Mouse (Mus musculus): ENCODE data around the gene Ints13.

The Ints13 gene

GRCm38 (mm10) chr6:146540386-146540785 lies 37.2 kb downstream of the Ints13 start:
- no peak for DNase-seq (ENCODE audit: low spot score in 2 of 2)

GRCm38 (mm10) chr6:146538661-146539060 lies 39.0 kb downstream of the Ints13 start:
- DNase-seq (ENCODE audit: low spot score in 2 of 2): no peak

GRCm38 (mm10) chr6:146538071-146538470 lies 39.6 kb downstream of the Ints13 start:
- DNase-seq (ENCODE audit: low spot score in 2 of 2): no peak

GRCm38 (mm10) chr6:146537111-146537510 lies 40.5 kb downstream of the Ints13 start:
- no peak for DNase-seq (ENCODE audit: low spot score in 2 of 2)

GRCm38 (mm10) chr6:146535501-146535900 lies 42.1 kb downstream of the Ints13 start:
- DNase-seq (ENCODE audit: low spot score in 2 of 2): no peak

GRCm38 (mm10) chr6:146533146-146533545 lies 44.5 kb downstream of the Ints13 start:
- no peak for DNase-seq (ENCODE audit: low spot score in 2 of 2)

GRCm38 (mm10) chr6:146530769-146531168 lies 46.9 kb downstream of the Ints13 start:
- no peak for DNase-seq (ENCODE audit: low spot score in 2 of 2)

DNA sequence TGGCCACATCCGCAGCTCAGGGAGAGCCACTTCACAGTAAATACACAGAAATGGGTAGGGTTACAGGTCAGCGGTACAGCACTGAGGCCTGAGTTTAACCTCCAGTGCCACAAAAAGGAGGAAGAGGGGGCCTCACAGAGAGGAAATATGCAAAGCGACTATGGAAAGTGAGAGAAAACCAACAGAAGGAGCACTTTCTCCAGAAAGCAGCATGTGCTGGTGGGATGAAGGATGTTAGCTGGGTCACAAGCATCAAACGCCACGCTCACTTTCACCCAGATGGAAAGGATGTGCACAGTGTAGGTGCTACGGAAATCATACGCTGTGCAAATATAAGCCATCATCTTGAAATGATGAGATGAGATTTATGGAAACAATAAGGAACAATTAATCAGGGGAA lies 47.3 kb downstream of the Ints13 start:
- no peak for DNase-seq (ENCODE audit: low spot score in 2 of 2)

DNA sequence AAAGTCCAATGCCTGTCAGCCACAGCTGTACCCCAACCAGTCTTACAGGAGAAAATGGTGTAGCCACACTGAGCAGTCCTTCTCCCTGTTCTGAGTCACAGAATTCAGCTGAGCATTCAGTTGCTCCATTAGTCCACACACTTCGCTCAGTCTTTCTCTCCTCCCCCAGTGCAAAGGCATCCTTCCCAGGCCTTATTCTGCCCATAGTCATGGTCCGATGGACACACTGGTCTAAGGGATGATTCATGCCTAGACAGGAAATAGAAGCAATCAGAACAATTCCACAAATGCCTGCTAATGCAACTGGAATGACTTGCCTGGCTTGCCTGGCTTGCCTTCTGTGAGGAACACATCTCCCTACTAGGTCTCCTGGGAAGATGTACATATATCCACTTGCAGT lies 50.1 kb downstream of the Ints13 start:
- no peak for DNase-seq (ENCODE audit: low spot score in 2 of 2)

DNA sequence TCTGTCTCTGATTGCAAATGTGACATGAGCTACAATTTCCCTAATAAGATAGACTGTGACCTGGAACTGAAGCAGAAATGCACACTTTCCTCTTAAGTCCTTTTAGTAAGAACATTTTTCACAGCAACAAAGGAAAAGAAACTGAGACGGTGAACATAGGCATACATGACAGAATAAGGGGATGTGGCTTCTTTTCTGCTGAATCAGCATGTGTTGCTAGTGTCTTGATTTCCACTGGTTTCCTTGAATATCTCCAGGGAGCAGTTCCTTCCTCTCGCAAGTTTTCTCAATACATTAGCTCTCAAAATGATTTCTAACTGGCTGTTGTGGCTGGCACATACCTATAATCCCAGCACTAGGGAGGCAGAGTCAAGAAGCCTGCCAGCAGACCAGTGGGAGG lies 52.1 kb downstream of the Ints13 start:
- DNase-seq (ENCODE audit: low spot score in 2 of 2): no peak

DNA sequence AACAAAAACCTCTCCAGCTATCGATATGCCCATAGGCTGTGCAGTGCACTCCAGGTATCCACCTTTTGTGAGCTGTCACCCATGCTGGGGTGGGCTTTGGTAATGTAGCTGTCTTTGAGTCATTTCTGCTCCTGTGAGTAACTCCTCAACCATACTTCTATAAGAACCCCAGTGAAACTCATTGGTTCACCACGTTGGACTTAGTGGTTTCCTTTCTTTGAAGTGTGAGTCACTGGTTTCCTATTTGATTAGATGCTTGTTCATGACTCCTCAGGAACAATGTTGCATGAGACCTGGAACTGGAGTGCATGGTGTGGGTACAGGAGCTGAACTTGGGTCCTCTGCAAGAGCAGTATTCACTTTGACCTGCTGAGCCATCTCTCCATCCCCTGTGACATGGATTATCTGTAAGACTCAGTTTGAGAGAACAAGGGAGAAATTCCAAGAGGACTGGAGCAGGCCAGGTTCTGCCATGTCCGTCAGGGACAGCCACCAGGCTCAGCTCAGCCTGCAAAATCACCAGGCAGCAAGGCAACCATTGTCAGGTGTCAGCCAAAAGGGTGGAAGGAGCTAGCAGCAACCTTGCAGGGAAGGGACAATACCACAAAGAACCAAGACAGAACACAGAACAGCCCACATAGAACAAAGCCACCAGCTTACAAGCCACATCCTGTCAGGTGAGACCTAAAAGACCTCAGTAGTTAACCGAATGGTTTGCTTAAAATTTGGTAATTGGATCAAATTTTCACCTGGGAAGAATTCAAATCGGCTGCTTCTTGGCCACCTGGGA lies 56.0 kb downstream of the Ints13 start:
- peak; percentile 33 to 39 for DNase-seq (ENCODE audit: low spot score in 2 of 2)

- no peak for DNase-seq (ENCODE audit: low spot score in 2 of 2)
Measured at GRCm38 (mm10) chr6:146519019-146519418, 58.6 kb downstream of the Ints13 start.

DNA sequence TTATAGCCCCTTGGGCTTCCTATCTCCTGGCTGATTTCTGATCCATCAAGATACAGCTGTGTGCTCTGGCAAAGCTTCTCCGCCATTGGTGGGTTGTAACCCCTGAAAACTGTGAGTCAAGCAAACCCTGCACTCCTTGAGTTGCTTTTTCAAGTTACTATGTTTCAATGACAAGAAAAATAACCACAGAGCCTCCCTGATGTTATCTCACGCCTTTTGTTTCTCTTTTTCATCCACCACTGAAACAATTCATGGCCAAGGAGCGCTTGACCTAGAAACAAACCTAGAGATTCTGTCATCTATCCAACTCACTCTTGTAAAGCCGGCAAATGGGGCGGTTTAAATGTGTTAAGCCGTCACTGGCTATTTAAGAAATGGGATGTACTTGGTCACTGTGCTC lies 61.7 kb downstream of the Ints13 start:
- DNase-seq (ENCODE audit: low spot score in 2 of 2): no peak

DNA sequence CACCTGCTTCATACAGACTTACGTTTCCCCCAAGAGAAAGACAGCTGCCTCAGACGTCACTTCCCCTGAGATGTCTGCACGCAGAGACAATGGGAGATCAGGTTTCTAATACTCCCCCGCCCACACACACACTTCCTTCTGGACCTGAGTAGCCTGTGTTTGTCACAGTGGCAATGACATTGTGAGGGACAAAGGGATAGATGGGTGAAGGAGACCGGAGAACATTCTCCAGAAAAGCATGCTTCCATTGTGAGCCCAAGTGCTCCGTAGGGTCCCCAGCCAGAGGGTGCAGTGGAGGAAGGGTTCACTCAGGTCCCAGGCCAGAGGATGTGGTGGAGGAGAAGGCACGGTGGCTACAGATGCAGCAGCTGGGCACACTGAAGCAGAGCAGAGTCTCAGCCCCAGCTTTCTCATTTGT lies 63.1 kb downstream of the Ints13 start:
- DNase-seq (ENCODE audit: low spot score in 2 of 2): peak; percentile 69 to 70

DNA sequence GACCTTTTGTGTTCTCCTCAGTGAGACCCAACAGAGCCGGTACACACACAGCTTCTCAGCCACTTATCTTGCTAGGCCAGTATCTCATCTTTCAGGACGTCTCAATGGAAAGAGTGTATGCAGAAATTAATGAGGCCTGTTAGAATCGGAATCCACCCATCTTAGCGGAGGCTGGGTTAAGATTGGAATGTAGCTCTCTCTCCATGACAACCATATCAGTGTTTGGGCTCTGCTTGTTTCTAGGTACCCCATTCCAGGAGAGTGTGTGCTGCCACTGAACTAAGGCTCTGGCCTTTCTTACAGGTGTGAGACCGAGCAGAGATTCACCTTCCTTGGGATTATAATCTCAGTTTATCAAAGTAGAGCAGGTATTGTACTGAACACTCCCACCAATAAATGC lies 63.7 kb downstream of the Ints13 start:
- DNase-seq (ENCODE audit: low spot score in 2 of 2): no peak

- DNase-seq (ENCODE audit: low spot score in 2 of 2): no peak
Measured at GRCm38 (mm10) chr6:146513384-146513783, 64.3 kb downstream of the Ints13 start.

DNA sequence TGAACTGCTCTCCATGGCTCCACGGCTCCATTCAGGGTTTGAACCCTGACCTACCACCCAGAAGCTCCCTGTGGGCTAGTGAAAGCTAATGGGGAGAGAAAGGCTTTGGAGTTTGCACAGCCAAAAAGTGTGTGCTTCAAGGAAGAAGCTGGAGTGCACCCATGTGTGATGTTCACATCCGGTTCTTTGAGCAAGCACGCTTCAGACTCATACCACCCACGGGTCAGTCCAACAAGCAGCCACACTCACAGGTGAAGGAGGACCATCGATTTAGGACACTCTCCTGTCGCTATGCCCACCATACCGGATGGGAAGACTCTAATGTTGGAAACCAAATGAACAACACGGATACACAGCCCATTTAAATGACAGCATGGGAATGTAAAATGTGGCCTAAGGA lies 66.1 kb downstream of the Ints13 start:
- DNase-seq (ENCODE audit: low spot score in 2 of 2): peak; percentile 46 to 50

GRCm38 (mm10) chr6:146509891-146510290 lies 67.7 kb downstream of the Ints13 start:
- no peak for DNase-seq (ENCODE audit: low spot score in 2 of 2)

- DNase-seq (ENCODE audit: low spot score in 2 of 2): no peak
Measured at GRCm38 (mm10) chr6:146504459-146504858, 73.2 kb downstream of the Ints13 start.

DNA sequence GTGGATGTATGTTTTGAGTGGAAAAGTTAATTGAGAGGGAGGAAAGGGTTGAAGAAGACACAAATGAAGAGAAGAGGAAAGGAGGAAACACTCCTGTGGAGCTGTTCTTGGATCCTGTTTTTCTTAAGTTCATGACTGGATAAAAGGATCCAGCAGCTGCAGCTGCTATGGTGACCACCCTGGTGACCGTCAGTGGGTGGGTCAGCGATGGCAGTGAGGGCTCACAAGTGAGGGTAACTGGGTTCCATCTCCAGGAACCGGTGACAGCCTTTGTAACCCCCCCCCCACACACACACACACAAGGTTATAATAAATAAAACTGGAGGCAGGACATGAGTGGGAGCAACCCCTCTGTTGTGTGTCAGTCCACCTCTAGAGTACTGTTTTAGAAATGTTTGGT lies 74.8 kb downstream of the Ints13 start:
- DNase-seq (ENCODE audit: low spot score in 2 of 2): no peak

DNA sequence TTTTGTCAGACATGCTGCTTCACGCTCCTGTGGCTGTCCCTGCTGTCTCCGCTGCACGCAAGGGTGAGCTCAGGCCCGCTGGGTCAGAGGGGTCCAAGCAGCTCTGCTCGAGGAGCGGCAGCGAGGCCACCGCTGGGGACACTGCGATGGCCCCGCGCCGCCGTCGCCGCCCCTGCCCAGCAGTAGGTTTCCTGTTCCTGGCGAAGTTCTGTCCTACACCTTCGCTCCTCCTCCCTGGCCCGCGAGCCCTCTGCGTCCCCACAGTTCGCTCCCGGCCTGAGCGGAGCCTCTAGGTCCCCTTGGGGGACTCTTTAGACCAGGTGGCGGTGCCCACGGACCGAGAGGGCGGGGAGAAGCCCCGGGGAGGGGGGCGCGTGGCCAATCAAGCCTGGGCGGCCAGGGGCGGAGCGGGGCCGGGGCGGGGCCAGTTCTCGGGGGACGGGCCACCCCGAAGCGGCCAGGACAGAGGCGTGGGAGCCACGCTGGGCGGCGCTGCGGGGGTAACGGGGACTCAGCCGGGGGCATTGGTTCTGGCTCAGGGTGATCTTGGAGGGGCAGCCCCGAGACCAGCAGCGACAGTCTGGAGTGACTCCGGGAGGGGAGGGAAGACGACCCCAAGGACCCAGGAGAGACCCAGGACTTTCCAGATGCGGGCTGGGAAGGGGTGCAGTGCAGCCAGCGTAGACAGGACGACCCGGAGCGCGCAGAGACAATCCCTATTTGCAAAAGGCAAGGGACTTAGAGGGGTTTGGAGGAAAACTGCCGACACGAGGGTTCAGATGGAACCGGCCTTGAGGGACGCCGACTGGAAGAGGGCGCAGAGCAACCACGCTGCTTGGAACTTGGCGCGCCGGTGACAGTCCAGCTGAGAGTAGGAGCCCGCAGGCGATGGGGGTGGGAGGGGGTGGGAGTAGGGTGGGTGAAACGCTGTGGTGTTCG lies 75.5 kb downstream of the Ints13 start, which contains the start of gene Itpr2:
Gene Itpr2, minus strand, starts transcription at position 358 of the 939 bp plus-strand sequence.
- DNase-seq (ENCODE audit: low spot score in 2 of 2): peak; percentile 92

GRCm38 (mm10) chr6:146501316-146501865 lies 76.2 kb downstream of the Ints13 start:
- peak; percentile 83 to 85 for DNase-seq (ENCODE audit: low spot score in 2 of 2)
